24 mouse cellular contexts compared by ENCODE assay signal in genomic region chr11:117676649-117677048, GRCm38 (mm10). TPM values are rescaled to one million over a fixed set of nuclear protein-coding genes. Genes with fewer than 3 reads are reported as not detected.
DNase-seq lines count a peak whose midpoint lies in the region; ATAC-seq and TF ChIP-seq lines count a peak whose summit lies in the region.
"Had no signal": no experiment of that assay in that cellular context is flagged by ENCODE, and none has a peak within 500 bp of the region (broad histone marks: within the 10 kb centered on the region; RNA-seq: fewer than 3 reads in every experiment).

No protein-coding gene starts in this region.

- no peak overlapping the region for H3K4me3 ChIP-seq in heart, adult 2 months
- H3K4me3 ChIP-seq in heart, postnatal 0 days (ENCODE audit: low read depth, low read length) = no peak overlapping the region
- H3K4me3 ChIP-seq in midbrain, embryonic 11.5 days (ENCODE audit: low read depth, low read length) = no peak overlapping the region
- H3K4me3 ChIP-seq in midbrain, embryonic 13.5 days (replicated peaks) = no peak overlapping the region
- H3K4me3 ChIP-seq: embryonic facial prominence, embryonic 13.5 days; left cerebral cortex, adult 2 months; stomach, embryonic 15.5 days had no signal

- H3K36me3 ChIP-seq in heart, adult 2 months (ENCODE audit: control insufficient read depth, insufficient read depth, low read length) = peaks cover 7% of the 10 kb centered on the region
- no peaks in the 10 kb centered on the region; the same call in 1 of the 2 replicates for H3K36me3 ChIP-seq in heart, postnatal 0 days (replicated peaks; ENCODE audit: control insufficient read depth, insufficient read depth, low read length)
- no peaks in the 10 kb centered on the region for H3K36me3 ChIP-seq in midbrain, embryonic 11.5 days (ENCODE audit: control insufficient read depth, insufficient read depth, low read length)
- no peaks in the 10 kb centered on the region for H3K36me3 ChIP-seq in midbrain, embryonic 13.5 days
- H3K36me3 ChIP-seq: stomach, embryonic 15.5 days had no signal

- ATAC-seq in heart, postnatal 0 days (ENCODE audit: insufficient read depth, low read depth) = peak; percentile 69; the same call in 1 of the 2 replicates
- no peak for ATAC-seq in midbrain, embryonic 11.5 days (ENCODE audit: low FRiP score)
- ATAC-seq in midbrain, embryonic 13.5 days = no peak
- ATAC-seq: forebrain, embryonic 16.5 days; hindbrain, postnatal 0 days; intestine, postnatal 0 days had no signal

- H3K9ac ChIP-seq in heart, adult 2 months (ENCODE audit: low read depth, low read length) = 0 out of 2 replicates have a peak overlapping the region, but pooled peaks have one; percentile 25
- H3K9ac ChIP-seq in heart, postnatal 0 days (replicated peaks; ENCODE audit: low read depth, low read length) = 0 out of 2 replicates have a peak overlapping the region, but pooled peaks have one; percentile 29
- no peak overlapping the region for H3K9ac ChIP-seq in midbrain, embryonic 11.5 days (ENCODE audit: low read length)
- H3K9ac ChIP-seq in midbrain, embryonic 13.5 days (replicated peaks) = no peak overlapping the region
- H3K9ac ChIP-seq: embryonic facial prominence, embryonic 13.5 days; stomach, embryonic 15.5 days had no signal

- no peak overlapping the region; the same call in 1 of the 2 replicates for H3K27ac ChIP-seq in heart, adult 2 months
- H3K27ac ChIP-seq in heart, postnatal 0 days (ENCODE audit: low read depth) = peak overlapping the region; percentile 60
- H3K27ac ChIP-seq in midbrain, embryonic 11.5 days (ENCODE audit: low read depth, low read length) = no peak overlapping the region
- H3K27ac ChIP-seq in midbrain, embryonic 13.5 days = no peak overlapping the region; the same call in 1 of the 2 replicates
- H3K27ac ChIP-seq: embryonic facial prominence, embryonic 13.5 days; hindbrain, postnatal 0 days; left cerebral cortex, adult 2 months; stomach, embryonic 15.5 days had no signal

- 0 out of 2 replicates have a peak overlapping the region, but pooled peaks have one; percentile 16 for H3K4me2 ChIP-seq in heart, postnatal 0 days (ENCODE audit: low read depth, low read length)
- no peak overlapping the region for H3K4me2 ChIP-seq in midbrain, embryonic 11.5 days
- H3K4me2 ChIP-seq in midbrain, embryonic 13.5 days (replicated peaks) = no peak overlapping the region
- H3K4me2 ChIP-seq: embryonic facial prominence, embryonic 13.5 days; liver, embryonic 11.5 days; stomach, embryonic 15.5 days had no signal

- no peak for TF ChIP-seq EP300 in heart, adult 2 months (IDR thresholded peaks at IDR 0.05; ENCODE audit: insufficient read depth, low read depth, low read length)
- no peak for TF ChIP-seq EP300 in heart, postnatal 0 days (IDR thresholded peaks at IDR 0.05; ENCODE audit: low read depth)

- H3K9me3 ChIP-seq in heart, postnatal 0 days (replicated peaks; ENCODE audit: control insufficient read depth, low read length) = no peaks in the 10 kb centered on the region
- no peaks in the 10 kb centered on the region for H3K9me3 ChIP-seq in midbrain, embryonic 11.5 days (ENCODE audit: control insufficient read depth, low read length)
- no peaks in the 10 kb centered on the region for H3K9me3 ChIP-seq in midbrain, embryonic 13.5 days
- H3K9me3 ChIP-seq: embryonic facial prominence, embryonic 13.5 days; stomach, embryonic 15.5 days had no signal

- WGBS in heart, adult 2 months = 29% methylated on average over 2 of the region's 2 CpGs
- WGBS in heart, postnatal 0 days = 22% methylated on average over 2 of the region's 2 CpGs
- WGBS in midbrain, embryonic 11.5 days = 5% methylated on average over 2 of the region's 2 CpGs
- WGBS in midbrain, embryonic 13.5 days = 1% methylated on average over 2 of the region's 2 CpGs

- TF ChIP-seq CTCF in heart, adult 2 months (IDR thresholded peaks at IDR 0.05) = no peak
- TF ChIP-seq CTCF in heart, postnatal 0 days (IDR thresholded peaks at IDR 0.05; ENCODE audit: low read depth) = no peak

- intact Hi-C loops in heart, adult 2 months (cut with DNase I) = no loop called here
- intact Hi-C loops in heart, postnatal 25 days (cut with DNase I) = no loop called here

- H3K4me1 ChIP-seq in heart, adult 2 months (ENCODE audit: control insufficient read depth, insufficient read depth, low read length) = peaks cover 11% of the 10 kb centered on the region
- peaks cover 19% of the 10 kb centered on the region for H3K4me1 ChIP-seq in heart, postnatal 0 days (ENCODE audit: control insufficient read depth, insufficient read depth)
- H3K4me1 ChIP-seq in midbrain, embryonic 11.5 days (ENCODE audit: control insufficient read depth, insufficient read depth, low read length) = no peaks in the 10 kb centered on the region
- H3K4me1 ChIP-seq in midbrain, embryonic 13.5 days (replicated peaks) = peaks cover 37% of the 10 kb centered on the region
- H3K4me1 ChIP-seq: stomach, embryonic 15.5 days had no signal

- no peak for TF ChIP-seq POLR2A in heart, adult 2 months (IDR thresholded peaks at IDR 0.05; ENCODE audit: insufficient read depth, low read depth, low read length)

- peaks cover 12% of the 10 kb centered on the region for H3K79me2 ChIP-seq in heart, adult 2 months (replicated peaks; ENCODE audit: control insufficient read depth, insufficient read depth, low read length)

- H3K27me3 ChIP-seq in heart, adult 2 months (ENCODE audit: control insufficient read depth, insufficient read depth, low read length) = no peaks in the 10 kb centered on the region
- H3K27me3 ChIP-seq in heart, postnatal 0 days (ENCODE audit: control insufficient read depth, insufficient read depth, low read length) = no peaks in the 10 kb centered on the region
- no peaks in the 10 kb centered on the region for H3K27me3 ChIP-seq in midbrain, embryonic 11.5 days (ENCODE audit: control insufficient read depth, insufficient read depth, low read length)
- no peaks in the 10 kb centered on the region for H3K27me3 ChIP-seq in midbrain, embryonic 13.5 days
- H3K27me3 ChIP-seq: CH12.LX; embryonic facial prominence, embryonic 13.5 days; stomach, embryonic 15.5 days had no signal

- no peak for DNase-seq in heart, adult 2 months
- no peak for DNase-seq in heart, adult 8-10 months (ENCODE audit: low spot score)
- DNase-seq in heart, postnatal 0 days (ENCODE audit: low spot score) = peak; percentile 72
- no peak for DNase-seq in heart, postnatal 25 days (ENCODE audit: low spot score)
- DNase-seq in midbrain, embryonic 11.5 days (ENCODE audit: low spot score, missing footprints) = peak; percentile 72
- peak; percentile 61 for DNase-seq in retina, embryonic 14.5 days (ENCODE audit: low spot score)
- DNase-seq: adrenal gland, postnatal 14 days; cerebellum, adult 11-12 months; cerebellum, postnatal 14 days; kidney, postnatal 25 days; layer of hippocampus, adult 9-11 months; left cerebral cortex, postnatal 4 days; lung, adult 18-20 months; lung, postnatal 14 days; thymus, adult 2 months had no signal

RNA-seq across cellular contexts. Expression of gene Tnrc6c, which starts 22.6 kb away (rescaled TPM):
- 10 to 100 TPM; 28.5 to 30.3 TPM for total RNA-seq in heart, adult 2 months (2021)
- polyA plus RNA-seq in heart, adult 2 months (2012; rRNA removed) = 17.7 and 27.3 TPM in 2 replicates
- total RNA-seq in heart, adult 8-10 months (2022) = 10 to 100 TPM; 27.0 to 32.1 (median 29.7) TPM
- total RNA-seq in heart, postnatal 0 days (2014; rRNA removed; ENCODE audit: low replicate concordance) = 24.2 and 24.4 TPM in 2 replicates
- polyA plus RNA-seq in heart, postnatal 0 days (2015; fragmentation: Nextera tagmentation; extraction: Ambion mirVana) = 6.2 and 6.8 TPM in 2 replicates
- 10 to 100 TPM; 25.7 to 33.4 TPM for total RNA-seq in heart, postnatal 25 days (2021)
- 14.6 and 15.1 TPM in 2 replicates for polyA plus RNA-seq in midbrain, embryonic 11.5 days (2014; fragmentation: Nextera tagmentation; extraction: Ambion mirVana)
- 30.3 and 31.7 TPM in 2 replicates for polyA plus RNA-seq in midbrain, embryonic 13.5 days (2015; fragmentation: Nextera tagmentation; extraction: Ambion mirVana)

Comparison
In these comparisons a context has a peak if more than half of its experiments do, and no peak if none do; other contexts are left out.
1. DNase-seq: peak in heart, postnatal 0 days (single experiment), midbrain, embryonic 11.5 days (single experiment) and retina, embryonic 14.5 days (single experiment); none in heart, adult 2 months (0 of 2), heart, adult 8-10 months (single experiment) and heart, postnatal 25 days (single experiment).
2. H3K9ac ChIP-seq: peak in heart, adult 2 months (single experiment) and heart, postnatal 0 days (single experiment); none in midbrain, embryonic 11.5 days (single experiment) and midbrain, embryonic 13.5 days (single experiment).